Mouse (Mus musculus) liver, adult 2 months (tissue): Measurements from ENCODE around the gene H2al1h.

Experiments used
- CTCF ChIP-seq: fragments of 200-500 bp; IDR thresholded peaks from 2 replicates; pipeline ENCODE4 v1.5.1; 2011; ENCODE audit warnings: low read depth, low read length, control low read depth
- POLR2A ChIP-seq: fragments of 200-500 bp; IDR thresholded peaks from 2 replicates; pipeline ENCODE4 v1.6.1; 2011; ENCODE audit warnings: low read length, control low read depth; ENCODE audit not compliant: insufficient read depth; ENCODE audit errors: extremely low read depth

GRCm38 (mm10) chrX:11289244-11289643 is 32.0 kb upstream of the H2al1h start:
- TF ChIP-seq POLR2A (no peak), CTCF (no peak)
